Mouse (Mus musculus): ENCODE measurements at regions not wholly inside any gene's neighbourhood (a gene's known extent, or its start where the extent isn't known, plus 50 kb on each side); places are given as distances from the start of the nearest gene placed in this dataset.
A peak's percentile ranks its signal among the peaks of the same experiment; 100 is the strongest.

GRCm38 (mm10) chr12:85527011-85527410, 53.3 kb downstream of the Fos start:
- WGBS = 91% methylated on average over 9 of the region's 9 CpGs
- no peak overlapping the region for H3K9ac ChIP-seq
- H3K27ac ChIP-seq (ENCODE audit: low read depth, low read length) = no peak overlapping the region
- no peaks in the 10 kb centered on the region for H3K9me3 ChIP-seq (ENCODE audit: low read length)
- no peak for TF ChIP-seq CTCF (IDR thresholded peaks at IDR 0.05; ENCODE audit: low read depth)
- DNase-seq (no peak), ATAC-seq (no peak)
- H3K36me3 ChIP-seq (ENCODE audit: insufficient read depth) = no peaks in the 10 kb centered on the region
- no peaks in the 10 kb centered on the region for H3K27me3 ChIP-seq (ENCODE audit: insufficient read depth, low read length)
- no peak overlapping the region for H3K4me3 ChIP-seq (ENCODE audit: low read depth, low read length)
- no peaks in the 10 kb centered on the region for H3K4me1 ChIP-seq (ENCODE audit: insufficient read depth)
- no peak overlapping the region for H3K4me2 ChIP-seq (ENCODE audit: low read depth)

GRCm38 (mm10) chr12:85531638-85532037, 57.9 kb downstream of the Fos start:
- Histone ChIP-seq H3K9ac (no peak overlapping the region), H3K9me3 (ENCODE audit: low read length) (no peaks in the 10 kb centered on the region), H3K4me1 (ENCODE audit: insufficient read depth) (no peaks in the 10 kb centered on the region), H3K4me3 (ENCODE audit: low read depth, low read length) (no peak overlapping the region), H3K27ac (ENCODE audit: low read depth, low read length) (no peak overlapping the region), H3K27me3 (ENCODE audit: insufficient read depth, low read length) (no peaks in the 10 kb centered on the region), H3K4me2 (ENCODE audit: low read depth) (no peak overlapping the region), H3K36me3 (ENCODE audit: insufficient read depth) (no peaks in the 10 kb centered on the region)
- TF ChIP-seq CTCF (IDR thresholded peaks at IDR 0.05; ENCODE audit: low read depth) = no peak
- DNase-seq (no peak), ATAC-seq (no peak)
- 90% methylated on average over 1 of the region's 1 CpGs for WGBS

- no peak overlapping the region for H3K9ac ChIP-seq
- no peaks in the 10 kb centered on the region for H3K27me3 ChIP-seq (ENCODE audit: insufficient read depth, low read length)
- no peaks in the 10 kb centered on the region for H3K36me3 ChIP-seq (ENCODE audit: insufficient read depth)
- 88% methylated on average over 3 of the region's 3 CpGs for WGBS
- TF ChIP-seq CTCF (IDR thresholded peaks at IDR 0.05; ENCODE audit: low read depth) = no peak
- no peak for ATAC-seq
- DNase-seq = no peak
- no peak overlapping the region for H3K27ac ChIP-seq (ENCODE audit: low read depth, low read length)
- no peaks in the 10 kb centered on the region for H3K4me1 ChIP-seq (ENCODE audit: insufficient read depth)
- no peaks in the 10 kb centered on the region for H3K9me3 ChIP-seq (ENCODE audit: low read length)
- H3K4me3 ChIP-seq (ENCODE audit: low read depth, low read length) = no peak overlapping the region
- no peak overlapping the region for H3K4me2 ChIP-seq (ENCODE audit: low read depth)
Observed at GRCm38 (mm10) chr12:85532221-85532612, 58.5 kb downstream of the Fos start.

DNA sequence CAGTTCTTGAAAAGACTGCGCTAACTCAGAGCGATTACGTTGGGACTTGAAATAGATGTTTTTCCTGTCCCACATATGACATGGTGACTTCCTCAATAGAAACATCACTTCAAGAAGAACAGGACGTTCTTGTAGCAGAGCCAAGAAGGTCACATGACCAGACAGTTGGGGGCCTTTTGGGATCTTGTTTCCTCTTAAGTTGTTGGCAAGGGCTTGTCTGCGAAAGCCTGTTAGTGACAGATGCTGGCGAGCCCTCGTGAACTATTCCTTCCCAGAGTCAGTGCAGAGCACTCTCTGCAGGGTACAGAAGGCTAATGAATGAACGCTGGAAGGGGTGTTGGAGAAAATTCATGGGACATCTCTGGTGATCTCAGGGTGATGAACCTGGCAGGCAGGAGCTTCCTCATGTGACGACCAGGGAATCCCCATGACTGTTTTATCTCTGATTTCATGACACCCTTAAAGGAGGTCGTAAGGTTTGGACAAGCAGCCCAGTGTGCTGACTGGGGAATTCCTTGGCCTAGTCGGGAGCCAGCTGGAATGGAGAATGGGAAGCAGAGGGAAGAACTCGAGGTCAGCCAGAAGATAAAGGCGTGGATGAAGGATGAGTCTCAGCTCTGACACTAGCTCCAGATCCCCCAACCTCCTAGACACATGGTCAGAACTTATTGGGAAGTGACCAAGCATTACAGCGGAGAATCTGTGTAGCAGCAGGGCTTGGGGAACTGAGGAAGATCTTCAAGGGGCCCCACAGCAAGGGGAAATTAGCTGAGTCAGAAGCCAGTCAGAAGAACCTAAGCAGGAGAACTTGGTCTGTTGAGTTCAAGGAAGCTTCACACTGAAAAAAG, 59.1 kb downstream of the Fos start:
- H3K4me1 ChIP-seq (ENCODE audit: insufficient read depth) = no peaks in the 10 kb centered on the region
- no peaks in the 10 kb centered on the region for H3K36me3 ChIP-seq (ENCODE audit: insufficient read depth)
- H3K9me3 ChIP-seq (ENCODE audit: low read length) = no peaks in the 10 kb centered on the region
- no peak overlapping the region for H3K4me3 ChIP-seq (ENCODE audit: low read depth, low read length)
- TF ChIP-seq CTCF (IDR thresholded peaks at IDR 0.05; ENCODE audit: low read depth) = no peak
- ATAC-seq = no peak
- H3K4me2 ChIP-seq (ENCODE audit: low read depth) = no peak overlapping the region
- 75% methylated on average over 14 of the region's 14 CpGs for WGBS
- H3K27ac ChIP-seq (ENCODE audit: low read depth, low read length) = no peak overlapping the region
- DNase-seq = peak; percentile 26
- H3K27me3 ChIP-seq (ENCODE audit: insufficient read depth, low read length) = no peaks in the 10 kb centered on the region
- no peak overlapping the region for H3K9ac ChIP-seq

- H3K9me3 ChIP-seq (ENCODE audit: low read length) = no peaks in the 10 kb centered on the region
- H3K27me3 ChIP-seq (ENCODE audit: insufficient read depth, low read length) = no peaks in the 10 kb centered on the region
Observed at GRCm38 (mm10) chr12:85533603-85534002, 59.9 kb downstream of the Fos start.

DNA sequence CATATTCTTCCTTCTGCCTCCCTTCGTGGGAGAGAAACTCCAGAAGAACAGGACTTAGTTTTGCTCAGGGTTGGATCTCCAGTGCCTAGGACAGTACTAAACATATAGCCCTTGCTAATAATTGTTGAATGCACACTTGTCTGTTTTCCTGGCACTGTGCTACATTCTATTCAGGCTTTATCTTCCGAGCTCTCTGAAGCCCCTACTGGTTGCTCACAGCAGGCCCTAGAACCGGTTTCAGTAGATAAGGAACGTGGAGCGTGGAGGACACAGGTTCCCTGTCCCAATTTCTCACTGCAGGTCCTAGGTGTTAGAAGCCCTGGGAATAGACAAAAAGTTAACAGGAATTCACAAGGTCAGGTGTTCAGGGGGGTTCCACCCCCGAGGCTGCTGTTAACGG, 59.4 kb upstream of the Jdp2 start:
- peak; percentile 26; the same call in 1 of the 2 replicates for TF ChIP-seq CTCF (IDR thresholded peaks at IDR 0.05; ENCODE audit: low read depth)
- WGBS = 56% methylated on average over 7 of the region's 7 CpGs
- DNase-seq (no peak), ATAC-seq (no peak)
- Histone ChIP-seq H3K27ac (ENCODE audit: low read depth, low read length) (no peak overlapping the region), H3K27me3 (ENCODE audit: insufficient read depth, low read length) (no peaks in the 10 kb centered on the region), H3K4me1 (ENCODE audit: insufficient read depth) (no peaks in the 10 kb centered on the region), H3K4me3 (ENCODE audit: low read depth, low read length) (no peak overlapping the region), H3K9me3 (ENCODE audit: low read length) (no peaks in the 10 kb centered on the region), H3K36me3 (ENCODE audit: insufficient read depth) (no peaks in the 10 kb centered on the region), H3K4me2 (ENCODE audit: low read depth) (no peak overlapping the region), H3K9ac (no peak overlapping the region)

More at GRCm38 (mm10) chr12:85533603-85534002, 59.9 kb downstream of the Fos start:
- H3K9ac ChIP-seq = no peak overlapping the region
- H3K27ac ChIP-seq (ENCODE audit: low read depth, low read length) = no peak overlapping the region
- H3K4me3 ChIP-seq (ENCODE audit: low read depth, low read length) = no peak overlapping the region
- no peaks in the 10 kb centered on the region for H3K4me1 ChIP-seq (ENCODE audit: insufficient read depth)
- no peak overlapping the region for H3K4me2 ChIP-seq (ENCODE audit: low read depth)
- no peaks in the 10 kb centered on the region for H3K36me3 ChIP-seq (ENCODE audit: insufficient read depth)
- 83% methylated on average over 3 of the region's 3 CpGs for WGBS
- TF ChIP-seq CTCF (IDR thresholded peaks at IDR 0.05; ENCODE audit: low read depth) = no peak
- ATAC-seq (no peak), DNase-seq (no peak)

GRCm38 (mm10) chr12:85541153-85541552, 57.7 kb upstream of the Jdp2 start:
- ATAC-seq (peak; percentile 87), DNase-seq (peak; percentile 56)
- H3K4me1 ChIP-seq (ENCODE audit: insufficient read depth) = no peaks in the 10 kb centered on the region
- no peak overlapping the region for H3K9ac ChIP-seq
- no peaks in the 10 kb centered on the region for H3K27me3 ChIP-seq (ENCODE audit: insufficient read depth, low read length)
- H3K27ac ChIP-seq (ENCODE audit: low read depth, low read length) = no peak overlapping the region
- no peaks in the 10 kb centered on the region for H3K9me3 ChIP-seq (ENCODE audit: low read length)
- 29% methylated on average over 3 of the region's 3 CpGs for WGBS
- TF ChIP-seq CTCF (IDR thresholded peaks at IDR 0.05; ENCODE audit: low read depth) = no peak
- no peaks in the 10 kb centered on the region for H3K36me3 ChIP-seq (ENCODE audit: insufficient read depth)
- no peak overlapping the region for H3K4me2 ChIP-seq (ENCODE audit: low read depth)
- H3K4me3 ChIP-seq (ENCODE audit: low read depth, low read length) = no peak overlapping the region

Data from forebrain, postnatal 0 days (tissue).